Mouse (Mus musculus) olfactory bulb, adult 2 months (tissue): ENCODE results near the gene Syf2.

Source experiments
- CTCF ChIP-seq: fragments of 200-500 bp; IDR thresholded peaks from 2 replicates; pipeline ENCODE4 v1.5.1; 2012; ENCODE audit warnings: low read depth, mild to moderate bottlenecking, low read length, moderate library complexity; ENCODE audit not compliant: insufficient read depth
- POLR2A ChIP-seq: fragments of 200-500 bp; IDR thresholded peaks from 2 replicates; pipeline ENCODE4 v1.6.1; 2012; ENCODE audit warnings: mild to moderate bottlenecking, low read depth, low read length, moderate library complexity; ENCODE audit not compliant: insufficient read depth

DNA sequence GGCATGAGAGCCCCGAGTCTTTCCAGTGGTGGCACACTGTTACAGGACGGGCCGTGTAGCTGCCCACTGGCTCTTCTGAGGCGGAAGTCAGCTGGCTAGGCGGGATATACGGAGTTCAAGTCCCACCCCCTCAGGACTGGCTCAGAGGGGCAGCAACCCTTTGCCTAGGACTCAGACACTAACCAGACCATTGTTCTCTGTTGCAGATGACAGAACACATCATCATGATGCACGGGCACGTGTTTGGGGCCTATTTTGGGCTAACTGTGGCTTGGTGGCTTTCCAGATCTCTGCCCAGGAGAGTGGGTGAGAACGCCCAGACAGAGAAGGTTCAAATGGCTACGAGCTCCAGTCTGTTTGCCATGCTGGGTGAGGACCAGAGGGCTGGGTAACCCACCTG lies 46.9 kb upstream of the Syf2 start:
- TF ChIP-seq POLR2A (no peak), CTCF (no peak)
